Mouse (Mus musculus) adrenal gland, adult 10 weeks (tissue): ENCODE data around the gene Evc2. TPM values are rescaled to one million over a fixed set of nuclear protein-coding genes. Genes with fewer than 3 reads are reported as not detected.

Source experiments
- polyA plus RNA-seq: library from polyadenylated mRNA; stranded (reverse); fragments of 350-450 nt; fragmentation: Illumina TruSeq; extraction: RNeasy Lipid Tissue Mini Kit (QIAGEN cat#74804); gene quantifications from one replicate; pipeline ENCODE4 v1.2.3, GENCODE M21; 2014; ENCODE audit warnings: low read depth, low replicate concordance

The Evc2 gene
- 5.9 TPM for polyA plus RNA-seq

DNA sequence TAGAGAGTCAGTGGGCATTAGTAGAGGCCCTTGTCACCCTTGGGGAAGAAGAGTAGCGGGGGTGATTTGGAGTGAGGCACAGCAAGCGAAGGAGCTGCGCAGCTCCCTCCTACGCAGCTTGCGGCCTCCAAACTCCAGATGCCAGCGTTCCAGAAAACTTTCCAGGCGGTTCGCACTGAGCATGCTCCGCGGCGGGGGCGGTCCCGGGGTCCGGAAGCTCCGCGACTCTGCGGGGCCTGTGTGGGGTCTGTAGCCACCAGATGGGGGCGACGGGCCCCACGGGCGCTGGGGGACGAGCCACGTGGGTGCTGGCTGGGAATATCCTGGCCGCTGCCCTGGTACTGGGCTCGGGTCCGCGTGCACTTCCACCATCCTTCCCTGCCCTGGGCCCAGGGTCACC lies at the start of gene Evc2:
TSS of gene Evc2 (plus strand) at position 212 of the 400 bp plus-strand sequence.

DNA sequence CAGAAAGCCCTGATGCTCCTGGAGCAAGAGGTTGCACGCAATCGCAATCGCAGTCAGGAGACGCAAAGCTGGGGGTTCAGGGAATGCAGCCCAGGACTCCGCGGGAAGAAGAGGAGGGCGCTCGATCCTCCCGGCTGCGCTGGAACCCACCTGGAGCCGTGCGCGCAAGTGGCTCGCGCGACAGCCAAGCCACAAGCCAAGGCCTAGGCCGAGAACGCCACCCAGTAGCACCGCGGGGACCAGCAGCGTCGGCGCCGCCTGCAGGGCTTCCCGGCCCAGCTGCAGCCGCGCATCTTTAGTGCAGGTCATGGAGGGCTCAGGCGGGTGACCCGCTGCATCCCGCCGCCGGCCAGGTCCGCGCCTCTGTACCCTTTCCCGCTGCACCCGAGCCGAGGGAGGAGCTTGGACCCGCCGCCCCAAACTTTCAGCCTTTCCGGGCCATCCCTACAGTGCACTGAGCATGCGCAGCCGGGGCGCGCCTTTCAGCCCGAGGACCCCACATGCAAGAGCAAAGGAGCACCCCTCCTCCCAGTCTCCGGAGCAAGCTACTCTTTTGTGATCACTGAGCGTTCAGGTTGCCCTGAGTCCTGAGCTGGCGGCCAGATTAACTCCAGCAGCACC lies 1.7 kb upstream of the Evc2 start, which contains the start of gene Evc:
TSS of gene Evc (minus strand) at position 410 of the 621 bp plus-strand sequence.

Other genes starting within 250 kb of the Evc2 start
- gene Crmp1, start 96.6 kb upstream of the Evc2 start, polyA plus RNA-seq = 0.70 TPM
- gene Evc, start 1.6 kb upstream of the Evc2 start, polyA plus RNA-seq = 3.8 TPM